Mouse (Mus musculus): ENCODE measurements around the gene Krtap1-5.
"Not testable (repeated sequence)": the region's sequence is repeated elsewhere in the genome, so short reads cannot be mapped to it uniquely, and the experiment has no call there.

The Krtap1-5 gene

GRCm38 (mm10) chr11:99580636-99581035, at the start of gene Krtap1-5:
Gene Krtap1-5, minus strand, starts transcription at chr11:99581016.
- no peak for DNase-seq

- DNase-seq: no peak
These were observed 47.3 kb upstream of the Krtap1-5 start, which contains the start of gene Krtap4-1 for GRCm38 (mm10) chr11:99628138-99628537. Gene Krtap4-1, minus strand, starts transcription at chr11:99628238.

- no peak for DNase-seq
These were observed 39.5 kb upstream of the Krtap1-5 start, which contains the start of gene Gm11562 for GRCm38 (mm10) chr11:99620335-99620734. Gene Gm11562, minus strand, starts transcription at chr11:99620435.

GRCm38 (mm10) chr11:99614796-99615363, 34.1 kb upstream of the Krtap1-5 start, which contains the start of gene Krtap2-4:
Gene Krtap2-4, minus strand, starts transcription at chr11:99614846.
- no peak for DNase-seq

- not testable (repeated sequence) for DNase-seq
These were observed 29.3 kb upstream of the Krtap1-5 start, which contains the start of gene Gm11937 for GRCm38 (mm10) chr11:99610089-99610488. Gene Gm11937, minus strand, starts transcription at chr11:99610189.

GRCm38 (mm10) chr11:99609126-99609525, 28.3 kb upstream of the Krtap1-5 start:
- no peak for DNase-seq

GRCm38 (mm10) chr11:99603208-99603607, 22.4 kb upstream of the Krtap1-5 start, which contains the start of gene Gm11938:
Gene Gm11938, minus strand, starts transcription at chr11:99603308.
- DNase-seq: not testable (repeated sequence)

GRCm38 (mm10) chr11:99597742-99598141, 16.9 kb upstream of the Krtap1-5 start, which contains the start of gene Krtap9-3:
Gene Krtap9-3, minus strand, starts transcription at chr11:99598105.
- DNase-seq: not testable (repeated sequence)

GRCm38 (mm10) chr11:99590981-99591380, 10.2 kb upstream of the Krtap1-5 start, which contains the start of gene Krtap1-3:
Gene Krtap1-3, minus strand, starts transcription at chr11:99591339.
- DNase-seq: no peak

GRCm38 (mm10) chr11:99585096-99585495, 4.3 kb upstream of the Krtap1-5 start:
- no peak for DNase-seq

- no peak for DNase-seq
These were observed 2.5 kb upstream of the Krtap1-5 start, which contains the start of gene Krtap1-4 for GRCm38 (mm10) chr11:99583245-99583704. Gene Krtap1-4, minus strand, starts transcription at chr11:99583654.

- no peak for DNase-seq
These were observed 748 bp upstream of the Krtap1-5 start for GRCm38 (mm10) chr11:99581564-99581963.

GRCm38 (mm10) chr11:99581051-99581450, 235 bp upstream of the Krtap1-5 start:
- no peak for DNase-seq

GRCm38 (mm10) chr11:99574106-99574505, 6.7 kb downstream of the Krtap1-5 start:
- peak; percentile 62 for DNase-seq

- no peak for DNase-seq
These were observed 7.7 kb downstream of the Krtap1-5 start for GRCm38 (mm10) chr11:99573164-99573563.

GRCm38 (mm10) chr11:99566530-99566929, 14.3 kb downstream of the Krtap1-5 start, which contains the start of gene Krtap3-1:
Gene Krtap3-1, minus strand, starts transcription at chr11:99566630.
- DNase-seq: no peak

- no peak for DNase-seq
These were observed 18.2 kb downstream of the Krtap1-5 start for GRCm38 (mm10) chr11:99562580-99562979.

- no peak for DNase-seq
These were observed 21.4 kb downstream of the Krtap1-5 start, which contains the start of gene Gm11939 for GRCm38 (mm10) chr11:99559366-99559765. Gene Gm11939, minus strand, starts transcription at chr11:99559466.

- no peak for DNase-seq
These were observed 22.7 kb downstream of the Krtap1-5 start for GRCm38 (mm10) chr11:99557976-99558745.

GRCm38 (mm10) chr11:99556753-99557152, 24.1 kb downstream of the Krtap1-5 start, which contains the start of gene Krtap3-2:
Gene Krtap3-2, minus strand, starts transcription at chr11:99556853.
- DNase-seq: no peak

- DNase-seq: no peak
These were observed 24.6 kb downstream of the Krtap1-5 start for GRCm38 (mm10) chr11:99556195-99556594.

- DNase-seq: no peak
These were observed 30.1 kb downstream of the Krtap1-5 start, which contains the start of gene Krtap3-3 for GRCm38 (mm10) chr11:99550765-99551164. Gene Krtap3-3, minus strand, starts transcription at chr11:99550865.

- no peak for DNase-seq
These were observed 32.9 kb downstream of the Krtap1-5 start for GRCm38 (mm10) chr11:99547892-99548291.
